Mouse (Mus musculus) stomach, embryonic 14.5 days (tissue): ENCODE measurements around the gene Pp2d1. TPM values are rescaled to one million over a fixed set of nuclear protein-coding genes. Genes with fewer than 3 reads are reported as not detected.

Experiments used
- ATAC-seq: fragments of 200-750 bp; cut with Nextera tagmentation; 2 replicates; pipeline ENCODE4 v1.8.0; 2017; ENCODE audit warnings: low read depth, moderate TSS enrichment; ENCODE audit not compliant: insufficient number of reproducible peaks, insufficient read depth, low FRiP score
- H3K27ac ChIP-seq: fragments of 300-500 bp; sonication (generic); 2 replicates; pipeline ENCODE4 v1.5.1; 2014; ENCODE audit warnings: mild to moderate bottlenecking, low read length, moderate library complexity, mixed read lengths
- H3K27me3 ChIP-seq: fragments of 300-500 bp; sonication (generic); 2 replicates; pipeline ENCODE4 v1.6.1; 2014; ENCODE audit warnings: low read length, control low read depth, mixed read lengths; ENCODE audit not compliant: control insufficient read depth, insufficient read depth
- H3K36me3 ChIP-seq: fragments of 300-500 bp; sonication (generic); 2 replicates; pipeline ENCODE4 v1.6.1; 2014; ENCODE audit warnings: mild to moderate bottlenecking, control low read depth, low read length, moderate library complexity, mixed read lengths; ENCODE audit not compliant: control insufficient read depth, insufficient read depth
- H3K4me1 ChIP-seq: fragments of 300-500 bp; sonication (generic); 2 replicates; pipeline ENCODE4 v1.6.1; 2014; ENCODE audit warnings: low read length, control low read depth, mixed read lengths; ENCODE audit not compliant: control insufficient read depth, insufficient read depth
- H3K4me2 ChIP-seq: fragments of 300-500 bp; sonication (generic); replicated peaks from 2 replicates; pipeline ENCODE4 v1.6.1; 2014; ENCODE audit warnings: low read depth, low read length, control low read depth
- H3K4me3 ChIP-seq: fragments of 300-500 bp; sonication (generic); 2 replicates; pipeline ENCODE4 v1.5.1; 2014; ENCODE audit warnings: low read depth, low read length, control low read depth
- H3K9ac ChIP-seq: fragments of 300-500 bp; sonication (generic); replicated peaks from 2 replicates; pipeline ENCODE4 v1.6.1; 2014; ENCODE audit warnings: low read depth, mild to moderate bottlenecking, control low read depth, low read length, moderate library complexity, mixed read lengths
- H3K9me3 ChIP-seq: fragments of 300-500 bp; sonication (generic); 2 replicates; pipeline ENCODE4 v1.6.1; 2016; ENCODE audit warnings: low read depth, low read length, control low read depth; ENCODE audit not compliant: control insufficient read depth
- WGBS: fragments of 180-500 bp; shearing (Covaris S2); extraction: QIAGEN DNeasy Blood & Tissue Kit; methylation state at CpG from one replicate; pipeline ENCODE4 v1.1.7; 2014; 5-methylcytosine and 5-hydroxymethylcytosine counted together
- polyA plus RNA-seq: library from polyadenylated mRNA; unstranded; fragments of >200 nt; fragmentation: Nextera tagmentation; extraction: Ambion mirVana; gene quantifications from 2 replicates; pipeline ENCODE4 v1.2.1, GENCODE M21; 2014

Pp2d1 gene
- polyA plus RNA-seq, 1 experiment from 2014 or later = 0.48 TPM

- Histone ChIP-seq H3K4me1 (no peaks in the 10 kb centered on the region), H3K36me3 (no peaks in the 10 kb centered on the region), H3K9me3 (no peaks in the 10 kb centered on the region), H3K4me3 (no peak overlapping the region), H3K27ac (no peak overlapping the region), H3K4me2 (no peak overlapping the region), H3K27me3 (no peaks in the 10 kb centered on the region), H3K9ac (no peak overlapping the region)
- WGBS = 85% methylated on average over 2 of the region's 2 CpGs
- no peak for ATAC-seq
Measured at GRCm38 (mm10) chr17:53528034-53528433, 11.2 kb downstream of the Pp2d1 start.

GRCm38 (mm10) chr17:53520509-53520908 is 18.7 kb downstream of the Pp2d1 start:
- no peak for ATAC-seq
- Histone ChIP-seq H3K4me2 (no peak overlapping the region), H3K9ac (no peak overlapping the region), H3K27me3 (no peaks in the 10 kb centered on the region), H3K4me3 (no peak overlapping the region), H3K9me3 (no peaks in the 10 kb centered on the region), H3K4me1 (no peaks in the 10 kb centered on the region), H3K27ac (no peak overlapping the region), H3K36me3 (no peaks in the 10 kb centered on the region)

GRCm38 (mm10) chr17:53519364-53519763 is 19.9 kb downstream of the Pp2d1 start:
- no peak overlapping the region for H3K9ac ChIP-seq
- no peaks in the 10 kb centered on the region for H3K4me1 ChIP-seq
- no peaks in the 10 kb centered on the region for H3K9me3 ChIP-seq
- H3K27ac ChIP-seq = no peak overlapping the region
- H3K36me3 ChIP-seq = no peaks in the 10 kb centered on the region
- H3K27me3 ChIP-seq = no peaks in the 10 kb centered on the region
- ATAC-seq = no peak
- H3K4me2 ChIP-seq = no peak overlapping the region
- H3K4me3 ChIP-seq = no peak overlapping the region

- no peak for ATAC-seq
- Histone ChIP-seq H3K4me1 (no peaks in the 10 kb centered on the region), H3K36me3 (no peaks in the 10 kb centered on the region), H3K9me3 (no peaks in the 10 kb centered on the region), H3K27me3 (no peaks in the 10 kb centered on the region), H3K4me3 (no peak overlapping the region), H3K4me2 (no peak overlapping the region), H3K27ac (no peak overlapping the region), H3K9ac (no peak overlapping the region)
- 87% methylated on average over 2 of the region's 2 CpGs for WGBS
Measured at GRCm38 (mm10) chr17:53512311-53512951, 26.8 kb downstream of the Pp2d1 start.

- 97% methylated on average over 2 of the region's 2 CpGs for WGBS
- H3K27ac ChIP-seq = no peak overlapping the region
- H3K36me3 ChIP-seq = peaks cover 27% of the 10 kb centered on the region
Measured at GRCm38 (mm10) chr17:53502966-53503365, 36.3 kb downstream of the Pp2d1 start.

GRCm38 (mm10) chr17:53489007-53489378 is 50.3 kb downstream of the Pp2d1 start:
- Histone ChIP-seq H3K36me3 (peaks cover 16% of the 10 kb centered on the region), H3K27me3 (no peaks in the 10 kb centered on the region), H3K9ac (no peak overlapping the region), H3K4me1 (no peaks in the 10 kb centered on the region), H3K4me3 (no peak overlapping the region), H3K9me3 (no peaks in the 10 kb centered on the region), H3K27ac (no peak overlapping the region), H3K4me2 (no peak overlapping the region)
- ATAC-seq = no peak
- 88% methylated on average over 1 of the region's 1 CpGs for WGBS

More at GRCm38 (mm10) chr17:53502966-53503365, 36.3 kb downstream of the Pp2d1 start:
- H3K9ac ChIP-seq = no peak overlapping the region
- no peaks in the 10 kb centered on the region for H3K4me1 ChIP-seq
- H3K4me2 ChIP-seq = no peak overlapping the region
- no peak overlapping the region for H3K4me3 ChIP-seq
- no peak for ATAC-seq
- no peaks in the 10 kb centered on the region for H3K27me3 ChIP-seq
- H3K9me3 ChIP-seq = no peaks in the 10 kb centered on the region

- H3K4me3 ChIP-seq = no peak overlapping the region
- no peak overlapping the region for H3K27ac ChIP-seq
- no peak overlapping the region for H3K9ac ChIP-seq
- peaks cover 14% of the 10 kb centered on the region for H3K36me3 ChIP-seq
- no peaks in the 10 kb centered on the region for H3K27me3 ChIP-seq
- 95% methylated on average over 4 of the region's 4 CpGs for WGBS
- H3K9me3 ChIP-seq = no peaks in the 10 kb centered on the region
- no peaks in the 10 kb centered on the region for H3K4me1 ChIP-seq
- no peak for ATAC-seq
- no peak overlapping the region for H3K4me2 ChIP-seq
Measured at GRCm38 (mm10) chr17:53488291-53489006, 50.8 kb downstream of the Pp2d1 start.

- H3K9ac ChIP-seq = peak overlapping the region; percentile 92
- H3K27ac ChIP-seq = no peak overlapping the region
- H3K4me3 ChIP-seq = peak overlapping the region; percentile 95
- WGBS = 43% methylated on average over 7 of the region's 7 CpGs
- no peaks in the 10 kb centered on the region for H3K9me3 ChIP-seq
- peak overlapping the region; percentile 78 for H3K4me2 ChIP-seq
- no peaks in the 10 kb centered on the region for H3K27me3 ChIP-seq
- no peak for ATAC-seq
- peaks cover 9% of the 10 kb centered on the region; the same call in 1 of the 2 replicates for H3K36me3 ChIP-seq
- H3K4me1 ChIP-seq = peaks cover 10% of the 10 kb centered on the region; the same call in 1 of the 2 replicates
Measured at GRCm38 (mm10) chr17:53480433-53480832, 58.8 kb downstream of the Pp2d1 start.
